In genomic region chr10:58814486-58814885, GRCm38 (mm10) we compare ENCODE assay signal across 9 mouse cellular contexts. TPM values are rescaled to one million over a fixed set of nuclear protein-coding genes. Genes with fewer than 3 reads are reported as not detected.
DNase-seq lines count a peak whose midpoint lies in the region; ATAC-seq and TF ChIP-seq lines count a peak whose summit lies in the region.
"Had no signal": no experiment of that assay in that cellular context is flagged by ENCODE, and none has a peak within 500 bp of the region (broad histone marks: within the 10 kb centered on the region; RNA-seq: fewer than 3 reads in every experiment).

No protein-coding gene starts in this region.

- no peaks in the 10 kb centered on the region for H3K36me3 ChIP-seq in lung, embryonic 15.5 days
- no peaks in the 10 kb centered on the region for H3K36me3 ChIP-seq in limb, embryonic 13.5 days
- H3K36me3 ChIP-seq in stomach, embryonic 14.5 days (ENCODE audit: control insufficient read depth, insufficient read depth, low read length): no peaks in the 10 kb centered on the region

- no peak for TF ChIP-seq POLR2A in lung, adult 2 months (IDR thresholded peaks at IDR 0.05; ENCODE audit: borderline replicate concordance, extremely low read depth, low read depth, low read length)

- DNase-seq in gastrocnemius, adult 2 months: no peak
- no peak for DNase-seq in gastrocnemius, adult 18-20 months (ENCODE audit: low spot score)
- no peak for DNase-seq in lung, adult 2 months
- DNase-seq in frontal cortex, adult 2 months (ENCODE audit: extremely low spot score in 1 of 2, low spot score in 1 of 2): no peak
- DNase-seq in urinary bladder, postnatal 10 days (ENCODE audit: low spot score): no peak
- DNase-seq: cerebellum, adult 11 months had no signal

- TF ChIP-seq CTCF in gastrocnemius, adult 2 months (IDR thresholded peaks at IDR 0.05): no peak
- no peak for TF ChIP-seq CTCF in lung, adult 2 months (IDR thresholded peaks at IDR 0.05; ENCODE audit: insufficient read depth, low read length)

- H3K4me2 ChIP-seq in lung, embryonic 15.5 days: peak overlapping the region; percentile 99
- peak overlapping the region; percentile 100 for H3K4me2 ChIP-seq in limb, embryonic 13.5 days (replicated peaks)
- H3K4me2 ChIP-seq in stomach, embryonic 14.5 days (replicated peaks; ENCODE audit: low read depth, low read length): 0 out of 2 replicates have a peak overlapping the region, but pooled peaks have one; percentile 99

- H3K27me3 ChIP-seq in lung, embryonic 15.5 days: peaks cover 37% of the 10 kb centered on the region
- H3K27me3 ChIP-seq in limb, embryonic 13.5 days: peaks cover 49% of the 10 kb centered on the region
- peaks cover 20% of the 10 kb centered on the region; the same call in 1 of the 2 replicates for H3K27me3 ChIP-seq in stomach, embryonic 14.5 days (ENCODE audit: control insufficient read depth, insufficient read depth, low read length)

- 49% methylated on average over 7 of the region's 7 CpGs for WGBS in lung, embryonic 15.5 days
- WGBS in lung, adult 2 months: 69% methylated on average over 7 of the region's 7 CpGs
- WGBS in limb, embryonic 13.5 days: 51% methylated on average over 7 of the region's 7 CpGs
- 62% methylated on average over 7 of the region's 7 CpGs for WGBS in stomach, embryonic 14.5 days

- ATAC-seq in lung, embryonic 15.5 days (ENCODE audit: borderline replicate concordance, extremely low read depth, low FRiP score, low TSS enrichment): no peak
- ATAC-seq in limb, embryonic 13.5 days (ENCODE audit: low FRiP score, low read depth): no peak
- ATAC-seq in stomach, embryonic 14.5 days (ENCODE audit: insufficient number of reproducible peaks, insufficient read depth, low FRiP score, low read depth): no peak

- intact Hi-C loops in gastrocnemius, adult 2 months (cut with DNase I): loop anchor here (5.0 kb wide), 1 partner anchor 478 kb away; no protein-coding TSS in a partner anchor

- no peaks in the 10 kb centered on the region for H3K9me3 ChIP-seq in lung, embryonic 15.5 days
- H3K9me3 ChIP-seq in limb, embryonic 13.5 days: no peaks in the 10 kb centered on the region
- H3K9me3 ChIP-seq in stomach, embryonic 14.5 days (ENCODE audit: control insufficient read depth, low read depth, low read length): no peaks in the 10 kb centered on the region

- peak overlapping the region; percentile 80; the same call in 1 of the 2 replicates for H3K4me3 ChIP-seq in gastrocnemius, adult 2 months
- H3K4me3 ChIP-seq in lung, embryonic 15.5 days: peak overlapping the region; percentile 54
- H3K4me3 ChIP-seq in lung, adult 2 months (replicated peaks; ENCODE audit: extremely low read depth, low read depth, low read length): no peak overlapping the region
- peak overlapping the region; percentile 71 for H3K4me3 ChIP-seq in limb, embryonic 13.5 days
- peak overlapping the region; percentile 53; the same call in 1 of the 2 replicates for H3K4me3 ChIP-seq in stomach, embryonic 14.5 days (ENCODE audit: low read depth, low read length)

- H3K9ac ChIP-seq in lung, embryonic 15.5 days: no peak overlapping the region
- no peak overlapping the region for H3K9ac ChIP-seq in limb, embryonic 13.5 days
- no peak overlapping the region for H3K9ac ChIP-seq in stomach, embryonic 14.5 days (replicated peaks; ENCODE audit: low read depth, low read length)

- H3K4me1 ChIP-seq in lung, embryonic 15.5 days: peaks cover 21% of the 10 kb centered on the region
- no peaks in the 10 kb centered on the region; the same call in 1 of the 2 replicates for H3K4me1 ChIP-seq in lung, adult 2 months (ENCODE audit: control insufficient read depth, insufficient read depth, low read length)
- H3K4me1 ChIP-seq in limb, embryonic 13.5 days: peaks cover 9% of the 10 kb centered on the region
- H3K4me1 ChIP-seq in stomach, embryonic 14.5 days (ENCODE audit: control insufficient read depth, insufficient read depth, low read length): no peaks in the 10 kb centered on the region

- H3K27ac ChIP-seq in gastrocnemius, adult 2 months: no peak overlapping the region
- no peak overlapping the region for H3K27ac ChIP-seq in lung, embryonic 15.5 days
- no peak overlapping the region for H3K27ac ChIP-seq in limb, embryonic 13.5 days
- H3K27ac ChIP-seq in stomach, embryonic 14.5 days (ENCODE audit: low read length): no peak overlapping the region

RNA-seq across cellular contexts. Expression of gene Sh3rf3, which starts 1.3 kb away (rescaled TPM):
- total RNA-seq in gastrocnemius, adult 2 months (2021): 1 to 10 TPM in 1 of 2 experiments, under 1 TPM in 1; 0.41 to 1.0 TPM
- under 1 TPM; 0.41 to 0.64 TPM for total RNA-seq in gastrocnemius, adult 18-20 months (2021)
- polyA plus RNA-seq in lung, embryonic 15.5 days (2015; fragmentation: Nextera tagmentation; extraction: Ambion mirVana): 2.4 and 2.9 TPM in 2 replicates
- 10.1 and 13.5 TPM in 2 replicates for polyA plus RNA-seq in lung, adult 2 months (2012; rRNA removed)
- 0.68 and 1.1 TPM in 2 replicates for polyA plus RNA-seq in limb, embryonic 13.5 days (2015; fragmentation: Nextera tagmentation; extraction: Ambion mirVana)
- 1.2 and 1.3 TPM in 2 replicates for polyA plus RNA-seq in stomach, embryonic 14.5 days (2014; fragmentation: Nextera tagmentation; extraction: Ambion mirVana)
- polyA plus RNA-seq in frontal cortex, adult 2 months (2012; rRNA removed): 17.7 and 19.7 TPM in 2 replicates
